Mouse (Mus musculus): Measurements from ENCODE around the gene Topors.
A peak's percentile ranks its signal among the peaks of the same experiment; 100 is the strongest.

Topors gene

DNA sequence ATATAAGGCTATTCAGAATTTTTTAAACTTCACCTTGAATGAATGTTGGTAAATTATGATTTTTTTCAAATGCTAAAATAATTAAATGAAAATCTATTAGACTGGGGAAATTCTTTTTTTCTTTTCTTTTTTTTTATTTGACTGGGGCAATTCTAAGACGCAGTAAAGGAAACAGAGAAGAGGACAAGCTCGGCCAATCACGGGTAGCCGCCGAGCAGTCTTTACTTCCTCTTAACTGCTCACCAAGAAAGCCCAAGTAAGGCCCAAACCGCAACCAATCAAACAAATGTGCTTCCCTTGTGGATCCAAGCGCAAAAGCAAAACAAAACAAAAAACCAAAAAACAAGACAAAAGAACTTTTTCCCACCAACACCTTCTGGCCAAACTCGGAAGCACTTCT, 25.6 kb downstream of the Topors start:
- DNase-seq: no peak

DNA sequence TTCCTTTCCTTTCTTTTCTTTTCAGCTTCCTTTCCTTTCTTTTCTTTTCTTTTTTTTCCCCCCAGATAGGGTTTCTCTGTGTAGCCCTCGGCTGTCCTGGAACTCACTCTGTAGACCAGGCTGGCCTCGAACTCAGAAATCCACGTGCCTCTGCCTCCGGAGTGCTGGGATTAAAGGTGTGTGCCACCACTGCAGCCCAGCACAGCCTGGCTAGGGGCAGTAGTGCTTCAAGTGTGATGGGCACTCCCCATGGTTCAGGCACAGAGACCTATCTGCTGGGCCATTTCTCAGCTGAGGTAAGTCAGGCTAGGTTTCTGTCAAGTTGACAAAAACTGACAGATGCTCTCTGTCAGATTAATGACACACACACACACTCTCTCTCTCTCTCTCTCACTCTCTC, 26.6 kb downstream of the Topors start:
- DNase-seq: no peak

DNA sequence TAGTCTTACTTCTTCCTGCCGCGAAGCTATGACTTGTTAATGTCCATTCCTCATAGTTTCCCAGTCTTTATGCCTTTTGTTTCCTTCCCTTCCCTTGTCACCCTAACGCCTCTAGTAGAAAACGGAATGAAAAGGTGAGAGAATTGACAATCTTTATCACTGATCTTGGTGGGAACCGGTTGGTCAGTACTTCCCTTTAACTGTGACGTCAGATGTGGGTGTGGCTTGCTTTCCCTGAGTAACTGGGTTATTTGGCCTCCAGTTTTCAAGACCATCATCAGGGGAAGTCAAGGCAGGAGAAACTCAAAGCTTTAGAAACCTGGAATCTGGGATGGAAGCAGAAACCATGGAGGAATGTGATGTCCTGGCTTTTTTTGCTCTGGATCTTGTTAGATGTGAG, 27.7 kb downstream of the Topors start:
- no peak for DNase-seq

DNA sequence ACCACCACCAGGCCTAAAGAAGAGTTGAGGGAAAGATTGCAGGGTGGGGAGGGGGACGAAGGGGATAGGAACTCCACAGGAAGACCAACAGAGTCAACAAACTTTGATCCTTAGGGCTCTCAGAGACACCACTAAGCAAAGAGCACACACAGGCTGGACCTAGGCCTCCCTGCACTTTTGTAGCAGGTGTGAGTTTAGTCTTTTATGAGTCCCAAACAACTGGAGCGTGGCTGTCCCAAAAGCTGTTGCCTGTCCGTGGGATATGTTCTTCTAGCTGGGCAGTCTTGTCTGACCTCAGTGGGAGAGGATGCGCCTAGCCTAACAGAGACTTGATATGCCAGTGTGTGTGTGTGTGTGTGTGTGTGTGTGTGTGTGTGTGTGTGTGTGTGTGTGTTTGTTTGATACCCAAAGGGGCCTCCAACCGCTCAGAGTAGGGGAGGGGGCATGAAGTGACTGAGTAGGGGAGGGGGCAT, 29.3 kb downstream of the Topors start:
- no peak for DNase-seq

DNA sequence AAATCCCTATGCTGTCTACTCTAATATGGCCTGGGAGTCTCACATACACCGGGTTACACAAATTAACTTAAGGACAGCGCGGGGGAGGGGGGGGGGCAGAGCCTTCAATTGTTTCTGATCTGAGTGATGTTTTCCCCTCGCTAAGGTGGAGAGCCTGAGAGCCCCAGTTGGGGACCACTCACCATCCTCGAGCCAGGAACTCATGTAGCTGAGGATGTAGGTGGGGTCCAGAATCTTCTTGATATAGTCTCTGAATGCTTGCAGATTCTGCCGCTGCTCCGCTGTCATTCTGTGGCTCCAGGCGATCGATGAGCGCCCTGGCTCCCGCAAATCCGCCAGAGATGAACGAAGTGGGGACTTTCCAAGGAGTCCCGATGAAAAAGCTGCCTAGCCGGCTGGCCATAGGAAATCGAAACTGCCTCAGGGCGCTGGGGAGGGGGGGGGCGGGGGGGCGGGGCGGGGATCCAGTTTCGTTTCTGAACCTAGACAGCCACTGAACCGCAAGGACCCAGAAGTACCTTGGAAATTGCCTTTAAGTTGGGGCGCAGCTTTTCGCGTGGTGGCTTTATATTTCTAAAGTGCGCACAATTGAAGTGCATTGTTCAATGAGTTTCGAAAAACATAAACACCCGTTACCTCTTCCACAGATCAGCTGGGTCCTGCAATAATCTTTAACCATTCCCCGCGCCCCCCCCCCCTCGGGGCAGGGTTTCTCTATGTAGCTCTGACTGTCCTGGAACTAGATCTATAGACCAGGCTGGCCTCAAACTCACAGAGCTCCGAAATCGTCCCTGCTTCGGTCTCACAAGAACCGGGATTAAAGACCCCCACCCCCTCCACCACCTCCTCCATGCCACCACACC, 30.0 kb downstream of the Topors start, which contains the start of gene Ddx58:
TSS of gene Ddx58 (minus strand) at position 420 of the 863 bp plus-strand sequence.
- peak; percentile 20 for DNase-seq

DNA sequence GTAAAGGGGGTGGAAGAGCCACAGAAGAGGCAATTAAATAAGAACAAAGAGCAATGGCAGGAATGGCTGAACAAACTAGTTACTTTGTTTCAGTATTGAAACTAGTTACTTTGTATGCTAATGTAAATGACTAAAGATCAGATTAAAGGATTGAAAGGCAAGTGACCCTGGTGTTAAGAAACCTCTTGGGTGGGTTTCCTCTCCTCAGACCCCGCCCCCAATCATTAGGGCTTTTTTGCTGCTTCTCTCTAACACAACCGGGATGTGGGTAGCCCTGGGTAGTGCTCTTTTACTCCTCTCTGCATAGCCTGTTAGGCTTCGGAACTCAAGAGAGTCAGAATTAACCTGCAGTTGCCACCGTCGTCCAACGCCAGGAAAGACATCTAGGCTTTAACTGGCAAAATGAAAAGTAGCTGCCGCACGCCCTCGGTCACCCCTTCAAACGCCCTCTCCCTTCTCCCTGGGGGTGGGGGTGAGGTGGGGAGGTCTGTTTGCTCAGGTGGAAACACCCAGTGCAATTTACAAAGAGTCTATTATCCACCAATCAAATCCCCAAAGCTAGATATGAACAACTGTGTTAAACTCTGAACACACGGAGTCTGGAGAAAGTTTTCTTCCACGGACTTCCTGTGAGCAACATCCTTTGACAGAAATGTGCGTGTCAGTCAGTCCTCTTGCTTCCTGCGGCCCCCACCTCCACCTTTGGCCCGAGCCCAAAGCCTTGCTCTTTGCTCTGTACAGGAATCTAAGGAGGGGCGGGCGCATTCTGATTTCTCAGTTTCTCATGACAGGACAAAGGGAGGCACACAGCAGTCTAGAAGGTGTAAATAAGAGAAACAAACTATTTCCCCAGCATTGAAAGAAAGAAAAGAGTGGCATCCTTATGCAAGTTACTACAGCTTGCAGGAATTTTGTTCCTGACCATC, 30.9 kb downstream of the Topors start:
- DNase-seq: peak; percentile 85

DNA sequence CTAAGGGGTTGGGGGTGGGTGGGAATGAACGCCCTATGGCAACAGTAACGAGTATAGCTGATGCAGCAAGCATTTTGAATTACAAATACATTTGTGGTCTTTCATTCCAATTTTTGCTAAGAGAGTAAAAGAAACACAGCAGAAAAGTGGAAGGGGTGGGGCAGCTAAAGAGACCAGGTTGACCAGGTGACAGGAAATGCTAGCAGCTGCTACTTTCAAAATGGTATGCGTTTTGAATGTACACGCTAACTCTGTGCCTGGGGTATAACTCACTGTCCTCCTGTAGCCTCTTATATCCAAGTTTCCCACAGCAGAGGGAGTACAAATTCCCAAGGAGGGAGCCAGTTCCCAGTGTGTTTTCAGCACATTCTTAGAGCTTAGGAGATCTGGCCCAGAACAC, 32.8 kb downstream of the Topors start:
- DNase-seq: no peak

DNA sequence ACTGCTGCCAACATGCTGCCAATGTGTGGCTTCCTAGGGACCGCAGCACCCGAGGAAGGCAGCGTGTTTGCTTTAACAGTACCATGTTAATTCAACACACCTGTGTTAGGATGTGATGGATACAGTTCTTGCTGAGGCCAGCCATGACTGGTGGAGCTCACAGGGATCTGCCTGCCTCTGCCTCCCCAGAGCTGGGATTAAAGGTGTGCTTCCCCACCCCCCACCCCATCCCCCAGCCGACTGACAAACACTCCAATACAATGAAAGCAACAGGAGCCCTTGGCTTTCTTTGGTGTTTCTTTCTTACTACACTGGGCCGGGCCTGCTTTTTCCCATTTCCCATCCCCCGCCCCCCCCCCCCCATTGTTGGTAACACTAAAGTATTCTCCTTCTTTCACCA, 35.4 kb downstream of the Topors start:
- no peak for DNase-seq

DNA sequence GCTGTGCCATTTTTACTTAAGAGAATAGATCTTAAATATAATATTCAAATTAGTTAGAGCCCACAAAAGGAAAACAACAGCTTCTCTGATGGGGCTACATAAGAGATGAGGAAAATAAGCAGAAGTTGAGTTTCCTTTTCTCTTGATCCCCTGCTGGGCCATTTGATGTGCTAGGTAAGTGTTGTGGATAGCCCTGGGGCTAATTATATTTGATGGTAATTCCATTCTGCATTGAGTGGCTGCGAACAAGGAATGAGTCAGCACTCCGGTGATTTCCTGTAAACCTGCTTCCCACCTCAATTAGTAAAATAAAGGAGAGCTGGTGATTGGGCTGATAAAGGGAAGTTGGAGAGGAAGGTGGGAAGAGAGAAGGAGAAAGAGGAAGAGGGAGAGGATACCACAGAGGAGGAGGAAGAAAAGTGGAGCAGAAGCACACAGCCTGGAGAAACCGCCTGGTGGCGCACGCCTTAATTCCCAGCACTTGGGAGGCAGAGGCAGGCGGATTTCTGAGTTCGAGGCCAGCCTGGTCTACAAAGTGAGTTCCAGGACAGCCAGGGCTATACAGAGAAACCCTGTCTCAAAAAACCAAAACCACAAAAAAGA, 36.5 kb downstream of the Topors start:
- DNase-seq: no peak

DNA sequence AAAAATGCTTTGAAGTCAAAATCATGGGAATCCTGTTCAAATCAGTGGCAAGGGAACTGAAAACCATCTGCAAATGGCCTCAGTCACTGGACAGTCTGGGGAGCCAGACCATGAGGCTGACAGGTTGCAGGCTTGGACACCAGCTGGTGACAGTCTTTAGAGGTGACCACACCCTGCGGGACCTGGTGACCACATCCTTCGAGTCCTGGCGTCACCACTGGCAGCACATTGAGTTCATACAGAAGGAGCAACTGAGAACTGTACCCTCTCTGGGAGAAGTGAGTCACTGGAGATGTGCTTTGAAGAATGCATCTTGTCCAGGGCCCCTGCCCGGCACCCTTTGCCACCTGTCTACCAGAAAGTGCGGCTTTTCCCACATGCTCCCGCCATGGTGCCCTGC, 39.9 kb downstream of the Topors start:
- no peak for DNase-seq

DNA sequence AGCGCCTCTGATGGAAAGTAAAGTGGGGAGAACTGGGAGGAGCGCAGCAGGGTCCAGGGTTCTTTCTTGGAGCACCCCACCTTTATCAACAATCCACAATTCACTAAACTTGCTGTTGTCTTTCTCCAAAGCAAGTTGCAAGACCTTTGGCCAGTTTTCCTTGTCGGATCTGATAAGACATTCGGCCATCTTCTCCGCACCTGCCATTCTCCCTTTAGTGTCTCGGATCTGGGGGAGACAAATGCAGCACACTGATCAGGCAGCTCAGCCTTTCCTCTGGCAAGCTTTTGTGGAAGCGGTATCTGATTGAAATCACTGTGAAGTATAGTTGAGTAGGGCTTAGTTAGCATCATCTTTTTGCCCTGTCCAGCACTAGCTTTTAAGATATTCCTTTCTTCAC, 41.8 kb downstream of the Topors start:
- DNase-seq: no peak

DNA sequence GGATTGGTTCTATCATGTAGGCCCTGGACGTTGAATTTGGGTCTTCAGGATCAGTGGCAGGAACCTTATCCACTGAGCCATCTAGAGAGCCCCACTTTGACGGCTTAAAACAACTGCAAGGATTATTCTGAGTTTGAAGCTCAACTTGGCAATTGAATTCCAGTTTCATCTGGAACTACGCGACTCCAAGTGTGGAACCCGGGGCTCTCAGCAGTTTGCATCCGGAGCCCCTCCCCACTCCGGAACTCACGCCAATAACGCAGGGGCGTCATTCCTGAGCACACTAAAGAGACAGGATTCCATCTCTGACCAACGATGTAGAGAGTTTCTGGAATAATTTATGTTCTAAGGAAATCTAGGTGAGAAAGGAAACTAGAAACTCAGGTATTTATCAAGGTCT, 42.5 kb downstream of the Topors start:
- no peak for DNase-seq

DNA sequence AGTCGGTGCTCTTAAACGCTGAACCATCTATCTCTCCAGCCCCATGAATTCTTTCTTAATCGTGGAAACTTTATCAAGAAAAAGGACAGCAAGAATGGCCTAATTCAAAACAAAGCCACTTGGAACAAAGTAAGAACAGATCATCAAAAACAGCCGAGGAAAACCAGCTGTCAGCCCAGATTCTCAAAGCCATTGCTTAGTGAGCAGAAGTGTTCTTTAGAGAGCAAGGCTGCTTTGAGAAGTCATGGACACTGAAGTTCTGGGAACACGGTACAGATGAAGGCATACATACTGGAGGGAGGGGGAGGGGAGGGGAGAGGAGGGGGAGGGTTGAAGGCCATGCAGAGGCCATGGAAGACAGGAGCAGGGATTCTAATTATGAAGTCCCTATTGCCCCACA, 43.6 kb downstream of the Topors start:
- DNase-seq: no peak

DNA sequence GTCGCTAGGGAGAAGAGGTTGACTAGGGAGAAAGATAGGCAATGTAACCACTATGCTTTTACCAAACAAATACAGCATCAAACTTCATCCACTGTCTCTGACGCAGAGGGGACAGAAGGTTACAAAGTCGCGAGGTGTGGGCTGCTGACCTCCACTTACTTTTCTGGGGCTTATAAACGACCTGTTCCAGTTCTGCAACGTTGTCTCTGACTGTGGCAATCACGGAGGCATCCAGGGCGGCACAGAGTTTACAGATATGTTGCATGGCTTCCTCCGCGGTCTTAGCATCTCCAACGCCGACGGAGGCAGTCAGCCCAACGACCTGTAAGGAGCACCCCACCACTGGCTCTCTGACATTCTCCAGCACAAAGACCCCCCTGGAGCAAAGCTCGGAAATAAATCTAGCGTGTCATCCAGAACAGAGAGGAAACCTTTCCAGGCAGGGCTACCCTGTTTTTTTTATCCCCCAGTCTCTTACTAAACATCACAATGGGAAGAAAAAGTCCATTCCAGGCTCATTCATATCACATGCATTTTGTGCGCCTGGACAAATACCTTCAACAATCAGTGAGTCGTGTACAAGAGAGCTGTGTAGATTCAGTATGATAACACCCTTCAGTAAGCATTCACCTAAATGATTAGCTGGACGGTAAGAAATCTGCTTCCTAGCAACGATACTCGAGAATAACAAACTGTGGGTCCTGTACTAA, 47.6 kb downstream of the Topors start:
- DNase-seq: no peak

DNA sequence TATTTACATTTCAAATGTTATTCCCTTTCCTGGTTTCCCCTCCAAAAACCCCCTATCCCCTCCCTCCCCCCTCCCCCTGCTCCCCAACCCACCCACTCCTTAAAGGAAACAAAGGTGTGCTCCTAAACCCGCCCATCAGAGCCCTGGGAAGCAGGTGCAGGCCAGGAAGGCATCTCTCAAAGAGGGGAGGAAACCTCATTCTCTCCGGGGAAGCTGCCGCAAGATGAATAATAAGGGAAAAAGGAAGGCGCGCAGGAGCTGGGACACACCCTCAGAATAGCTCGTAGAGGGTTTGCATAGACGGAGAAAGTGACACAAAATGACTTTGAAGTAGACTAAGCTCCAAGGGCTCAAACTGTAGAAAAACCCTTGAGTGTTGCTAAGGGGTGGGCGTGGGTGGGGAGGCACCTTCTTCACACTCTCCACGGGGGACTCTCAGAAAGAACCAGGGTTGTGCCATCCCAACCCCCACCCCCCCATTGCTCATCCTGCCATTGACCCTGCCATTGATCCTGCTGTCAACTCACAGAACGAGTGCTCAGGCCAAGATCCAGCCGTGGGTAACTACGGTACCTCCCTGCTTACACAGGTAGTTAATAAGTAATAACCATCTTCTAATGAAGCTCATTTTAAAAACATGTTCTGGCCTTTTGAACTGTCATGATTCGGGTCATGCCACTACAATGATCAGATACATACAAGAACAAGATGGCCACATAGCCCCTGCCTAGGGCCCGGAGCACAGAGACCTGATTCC, 48.5 kb downstream of the Topors start:
- DNase-seq: no peak

DNA sequence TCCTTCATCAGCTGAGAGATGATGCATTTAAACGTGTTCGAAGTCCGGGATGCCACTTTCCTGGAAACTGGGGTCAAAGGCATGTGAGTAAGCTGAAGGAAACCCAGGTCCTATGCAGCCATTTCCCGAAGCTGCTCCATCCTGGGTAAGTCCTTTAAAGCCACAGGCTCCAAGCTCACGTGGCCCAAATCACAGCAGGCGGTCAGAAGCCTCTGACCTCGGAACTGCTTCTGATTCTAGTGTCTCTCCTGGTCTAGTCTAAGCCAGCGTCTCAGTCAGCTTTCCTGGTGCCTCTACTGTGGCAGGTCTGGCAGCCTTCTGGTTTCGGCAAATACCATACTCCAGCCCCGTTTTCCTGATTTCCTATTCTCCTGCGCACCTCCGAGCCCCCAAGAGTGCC, 49.2 kb downstream of the Topors start:
- DNase-seq: no peak

DNA sequence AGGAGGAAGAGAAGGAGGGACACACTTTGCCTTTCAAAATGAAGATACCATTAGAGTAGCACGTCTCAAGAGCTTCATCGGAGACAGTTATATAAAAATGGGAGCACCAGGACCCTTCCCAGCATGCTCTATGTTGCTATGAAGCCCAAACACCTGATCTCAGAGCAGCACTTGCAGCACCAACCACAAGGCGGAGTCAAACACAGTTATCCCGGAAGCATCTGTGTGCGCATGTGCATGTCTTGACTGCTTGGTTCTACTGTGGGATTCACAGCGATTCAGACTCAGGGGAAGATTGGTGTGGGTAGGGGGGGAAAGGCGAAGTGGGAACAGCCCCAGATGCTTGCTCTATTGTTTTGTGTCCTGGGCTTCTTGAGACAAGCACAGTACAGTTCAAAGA, 51.3 kb downstream of the Topors start:
- peak; percentile 34 for DNase-seq

DNA sequence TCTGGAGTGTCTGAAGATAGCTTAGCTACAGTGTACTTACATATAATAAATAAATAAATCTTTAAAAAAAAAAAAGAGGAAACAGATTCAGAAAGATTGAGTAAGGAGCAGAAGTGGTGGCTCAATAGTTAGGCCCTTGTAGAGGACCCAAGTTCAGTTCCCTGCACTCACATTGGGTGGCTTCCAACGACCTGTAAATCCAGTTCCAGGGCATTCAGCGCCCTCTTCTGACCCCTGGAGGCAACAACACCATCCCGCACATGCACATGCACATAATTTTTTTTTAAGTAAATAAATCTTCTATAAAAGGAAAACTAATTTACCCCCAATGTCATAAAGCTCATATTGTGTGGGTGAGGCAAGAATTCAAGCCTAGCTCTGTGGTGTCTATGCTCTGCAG, 51.7 kb downstream of the Topors start:
- DNase-seq: no peak

DNA sequence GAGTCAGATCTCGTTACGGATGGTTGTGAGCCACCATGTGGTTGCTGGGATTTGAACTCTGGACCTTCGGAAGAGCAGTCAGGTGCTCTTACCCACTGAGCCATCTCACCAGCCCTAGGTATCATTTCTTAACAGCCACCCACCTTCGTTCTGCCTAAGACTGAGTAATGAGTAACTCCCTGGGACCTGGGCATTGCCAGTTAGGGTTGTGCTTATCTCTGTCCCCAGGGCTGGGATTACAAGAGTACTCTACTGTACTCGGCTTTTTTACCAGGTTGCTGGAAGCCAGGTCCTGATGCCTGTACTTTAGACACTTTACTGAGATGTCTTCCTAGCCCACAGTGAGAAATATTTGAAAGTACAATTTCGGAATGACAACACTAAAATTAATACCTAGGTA, 57.5 kb downstream of the Topors start:
- DNase-seq: no peak

All from kidney, adult 11 months (tissue).